26 mouse cellular contexts compared by ENCODE assay signal in genomic region chr11:87310309-87310708, GRCm38 (mm10). TPM values are rescaled to one million over a fixed set of nuclear protein-coding genes. Genes with fewer than 3 reads are reported as not detected.
DNase-seq lines count a peak whose midpoint lies in the region; ATAC-seq and TF ChIP-seq lines count a peak whose summit lies in the region.
"Had no signal": no experiment of that assay in that cellular context is flagged by ENCODE, and none has a peak within 500 bp of the region (broad histone marks: within the 10 kb centered on the region; RNA-seq: fewer than 3 reads in every experiment).

No protein-coding gene starts in this region.

- no peak for TF ChIP-seq CTCF in heart, postnatal 0 days (IDR thresholded peaks at IDR 0.05; ENCODE audit: low read depth)

- no peak for DNase-seq in heart, adult 9 months (ENCODE audit: low spot score in 2 of 2)
- no peak for DNase-seq in heart, postnatal 0 days (ENCODE audit: low spot score)
- no peak for DNase-seq in heart, postnatal 36 days
- DNase-seq in 3T3-L1 (ENCODE audit: low read depth, low spot score) = peak; percentile 92
- DNase-seq in NIH3T3 (ENCODE audit: low read depth) = peak; percentile 73
- no peak for DNase-seq in urinary bladder, postnatal 14 days (ENCODE audit: low spot score)
- no peak for DNase-seq in ovary, adult 18-20 months (ENCODE audit: low spot score)
- DNase-seq: cerebellum, adult 18-20 months; cerebellum, postnatal 14 days; gastrocnemius, postnatal 25 days; heart, adult 18-20 months; kidney, adult 11 months; kidney, postnatal 14 days; thymus, adult 2 months; thymus, postnatal 36 days had no signal

- peaks cover 19% of the 10 kb centered on the region for H3K4me1 ChIP-seq in heart, embryonic 12.5 days (replicated peaks)
- H3K4me1 ChIP-seq in heart, postnatal 0 days (ENCODE audit: control insufficient read depth, insufficient read depth) = peaks cover 16% of the 10 kb centered on the region
- H3K4me1 ChIP-seq: forebrain, embryonic 12.5 days; hindbrain, embryonic 10.5 days; hindbrain, embryonic 15.5 days; limb, embryonic 13.5 days; midbrain, embryonic 10.5 days had no signal

- no peaks in the 10 kb centered on the region for H3K27me3 ChIP-seq in heart, embryonic 12.5 days (replicated peaks)
- no peaks in the 10 kb centered on the region for H3K27me3 ChIP-seq in heart, postnatal 0 days (ENCODE audit: control insufficient read depth, insufficient read depth, low read length)
- H3K27me3 ChIP-seq: forebrain, embryonic 12.5 days; hindbrain, embryonic 15.5 days; limb, embryonic 13.5 days; midbrain, embryonic 15.5 days had no signal

- no peak overlapping the region for H3K4me2 ChIP-seq in heart, embryonic 12.5 days
- H3K4me2 ChIP-seq in heart, postnatal 0 days (ENCODE audit: low read depth, low read length) = no peak overlapping the region
- H3K4me2 ChIP-seq: forebrain, embryonic 12.5 days; hindbrain, embryonic 15.5 days; limb, embryonic 13.5 days; lung, embryonic 14.5 days; midbrain, embryonic 15.5 days had no signal

- no peak overlapping the region for H3K4me3 ChIP-seq in heart, embryonic 12.5 days
- H3K4me3 ChIP-seq in heart, postnatal 0 days (ENCODE audit: low read depth, low read length) = no peak overlapping the region
- H3K4me3 ChIP-seq: forebrain, embryonic 12.5 days; hindbrain, embryonic 10.5 days; hindbrain, embryonic 15.5 days; limb, embryonic 13.5 days; midbrain, embryonic 10.5 days; midbrain, embryonic 15.5 days had no signal

- peak overlapping the region; percentile 27; the same call in 1 of the 2 replicates for H3K27ac ChIP-seq in heart, embryonic 12.5 days (ENCODE audit: poor library complexity, severe bottlenecking)
- H3K27ac ChIP-seq in heart, postnatal 0 days (ENCODE audit: low read depth) = peak overlapping the region; percentile 15; the same call in 1 of the 2 replicates
- H3K27ac ChIP-seq: forebrain, embryonic 12.5 days; hindbrain, embryonic 10.5 days; hindbrain, embryonic 15.5 days; limb, embryonic 13.5 days; midbrain, embryonic 10.5 days; midbrain, embryonic 15.5 days had no signal

- H3K9ac ChIP-seq in heart, embryonic 12.5 days = no peak overlapping the region
- no peak overlapping the region for H3K9ac ChIP-seq in heart, postnatal 0 days (replicated peaks; ENCODE audit: low read depth, low read length)
- H3K9ac ChIP-seq: forebrain, embryonic 12.5 days; hindbrain, embryonic 15.5 days; limb, embryonic 13.5 days; liver, embryonic 14.5 days; lung, embryonic 14.5 days; midbrain, embryonic 15.5 days had no signal

- H3K36me3 ChIP-seq in heart, embryonic 12.5 days = no peaks in the 10 kb centered on the region
- H3K36me3 ChIP-seq in heart, postnatal 0 days (replicated peaks; ENCODE audit: control insufficient read depth, insufficient read depth, low read length) = no peaks in the 10 kb centered on the region
- H3K36me3 ChIP-seq: forebrain, embryonic 12.5 days; G1E; hindbrain, embryonic 10.5 days; hindbrain, embryonic 15.5 days; limb, embryonic 13.5 days; midbrain, embryonic 10.5 days; midbrain, embryonic 15.5 days had no signal

- intact Hi-C loops in heart, postnatal 36 days (cut with DNase I) = no loop called here

- no peak for ATAC-seq in heart, embryonic 12.5 days (ENCODE audit: insufficient number of reproducible peaks, low FRiP score)
- ATAC-seq in heart, postnatal 0 days (ENCODE audit: insufficient read depth, low read depth) = no peak
- ATAC-seq: inflammation-experienced regulatory T-cells, adult 6 months; midbrain, embryonic 15.5 days had no signal

- TF ChIP-seq EP300 in heart, postnatal 0 days (IDR thresholded peaks at IDR 0.05; ENCODE audit: low read depth) = no peak

- WGBS in heart, embryonic 12.5 days = 52% methylated on average over 2 of the region's 2 CpGs
- WGBS in heart, postnatal 0 days = 34% methylated on average over 2 of the region's 2 CpGs

- H3K9me3 ChIP-seq in heart, embryonic 12.5 days (replicated peaks) = no peaks in the 10 kb centered on the region
- no peaks in the 10 kb centered on the region for H3K9me3 ChIP-seq in heart, postnatal 0 days (replicated peaks; ENCODE audit: control insufficient read depth, low read length)
- H3K9me3 ChIP-seq: forebrain, embryonic 12.5 days; G1E; hindbrain, embryonic 10.5 days; hindbrain, embryonic 15.5 days; limb, embryonic 13.5 days; midbrain, embryonic 10.5 days; midbrain, embryonic 15.5 days had no signal

RNA-seq across cellular contexts. Expression of gene Ppm1e, which starts 48.5 kb away (rescaled TPM):
- 3.8 and 5.4 TPM in 2 replicates for polyA plus RNA-seq in heart, embryonic 12.5 days (2016; fragmentation: Nextera tagmentation; extraction: Ambion mirVana)
- total RNA-seq in heart, postnatal 0 days (2014; rRNA removed; ENCODE audit: low replicate concordance) = 10.3 and 19.9 TPM in 2 replicates
- 3.5 and 4.3 TPM in 2 replicates for polyA plus RNA-seq in heart, postnatal 0 days (2015; fragmentation: Nextera tagmentation; extraction: Ambion mirVana)
- 1 to 10 TPM; 7.7 to 7.8 TPM for total RNA-seq in heart, postnatal 36 days (2021)
- polyA plus RNA-seq: G1E had no signal

Comparison
In these comparisons a context has a peak if more than half of its experiments do, and no peak if none do; other contexts are left out.
1. DNase-seq: peak in 3T3-L1 (single experiment) and NIH3T3 (single experiment); none in heart, adult 9 months (0 of 2), heart, postnatal 0 days (single experiment), heart, postnatal 36 days (0 of 2), urinary bladder, postnatal 14 days (single experiment) and ovary, adult 18-20 months (single experiment).